Mouse (Mus musculus) heart, adult 8-10 months (tissue): ENCODE results near the gene Nectin4. TPM values are rescaled to one million over a fixed set of nuclear protein-coding genes. Genes with fewer than 3 reads are reported as not detected.
A peak's percentile ranks its signal among the peaks of the same experiment; 100 is the strongest.

ENCODE experiments used
- DNase-seq: peaks from one replicate; pipeline ENCODE4 v3.0.0; 2022; ENCODE audit warnings: low spot score
- total RNA-seq, 4 experiments: library from RNA; stranded (reverse); gene quantifications; 2 replicates each; pipeline ENCODE4 v1.2.4; 2022

Gene Nectin4
- total RNA-seq, 4 experiments from 2014 or later = 0.11 to 0.38 (median 0.25) TPM; not detected in 1

GRCm38 (mm10) chr1:171358421-171358820 lies 11.5 kb upstream of the Nectin4 start:
- DNase-seq = no peak

GRCm38 (mm10) chr1:171360253-171360652 lies 9.6 kb upstream of the Nectin4 start:
- DNase-seq = no peak

GRCm38 (mm10) chr1:171360656-171361055 lies 9.2 kb upstream of the Nectin4 start, which contains the start of gene Klhdc9:
Gene Klhdc9, minus strand, starts transcription at chr1:171360798.
- DNase-seq = peak; percentile 58

GRCm38 (mm10) chr1:171361106-171362103 lies 8.5 kb upstream of the Nectin4 start:
- peak; percentile 75 for DNase-seq

GRCm38 (mm10) chr1:171365934-171366333 lies 4.0 kb upstream of the Nectin4 start:
- no peak for DNase-seq

- DNase-seq = no peak
Measured at GRCm38 (mm10) chr1:171372880-171373279, 3.0 kb downstream of the Nectin4 start.

- no peak for DNase-seq
Measured at GRCm38 (mm10) chr1:171373946-171374345, 4.0 kb downstream of the Nectin4 start.

- no peak for DNase-seq
Measured at GRCm38 (mm10) chr1:171375646-171376097, 5.8 kb downstream of the Nectin4 start.

GRCm38 (mm10) chr1:171378298-171378697 lies 8.4 kb downstream of the Nectin4 start:
- no peak for DNase-seq

- DNase-seq = peak; percentile 80
Measured at GRCm38 (mm10) chr1:171379935-171380599, 10.2 kb downstream of the Nectin4 start.

- no peak for DNase-seq
Measured at GRCm38 (mm10) chr1:171382096-171382620, 12.3 kb downstream of the Nectin4 start.

GRCm38 (mm10) chr1:171384361-171384760 lies 14.5 kb downstream of the Nectin4 start:
- DNase-seq = no peak

GRCm38 (mm10) chr1:171385171-171385570 lies 15.3 kb downstream of the Nectin4 start:
- no peak for DNase-seq

- DNase-seq = no peak
Measured at GRCm38 (mm10) chr1:171387099-171387498, 17.2 kb downstream of the Nectin4 start.

GRCm38 (mm10) chr1:171388376-171389102 lies 18.6 kb downstream of the Nectin4 start, which contains the start of gene Arhgap30:
Gene Arhgap30, plus strand, starts transcription at chr1:171388954.
- peak; percentile 59 for DNase-seq

GRCm38 (mm10) chr1:171390101-171390500 lies 20.2 kb downstream of the Nectin4 start:
- peak; percentile 29 for DNase-seq

- DNase-seq = no peak
Measured at GRCm38 (mm10) chr1:171401821-171402220, 31.9 kb downstream of the Nectin4 start.

- DNase-seq = no peak
Measured at GRCm38 (mm10) chr1:171402991-171403390, 33.1 kb downstream of the Nectin4 start.

- no peak for DNase-seq
Measured at GRCm38 (mm10) chr1:171407263-171407662, 37.4 kb downstream of the Nectin4 start.

- DNase-seq = no peak
Measured at GRCm38 (mm10) chr1:171410231-171410630, 40.3 kb downstream of the Nectin4 start.

- DNase-seq = peak; percentile 95
Measured at GRCm38 (mm10) chr1:171410947-171411484, 41.1 kb downstream of the Nectin4 start, which contains the start of gene Usf1. Gene Usf1, plus strand, starts transcription at chr1:171411313.
